Mouse (Mus musculus): ENCODE results near the gene Gm3625. TPM values are rescaled to one million over a fixed set of nuclear protein-coding genes. Genes with fewer than 3 reads are reported as not detected.

Gene Gm3625
- total RNA-seq (2021), result not detected

DNA sequence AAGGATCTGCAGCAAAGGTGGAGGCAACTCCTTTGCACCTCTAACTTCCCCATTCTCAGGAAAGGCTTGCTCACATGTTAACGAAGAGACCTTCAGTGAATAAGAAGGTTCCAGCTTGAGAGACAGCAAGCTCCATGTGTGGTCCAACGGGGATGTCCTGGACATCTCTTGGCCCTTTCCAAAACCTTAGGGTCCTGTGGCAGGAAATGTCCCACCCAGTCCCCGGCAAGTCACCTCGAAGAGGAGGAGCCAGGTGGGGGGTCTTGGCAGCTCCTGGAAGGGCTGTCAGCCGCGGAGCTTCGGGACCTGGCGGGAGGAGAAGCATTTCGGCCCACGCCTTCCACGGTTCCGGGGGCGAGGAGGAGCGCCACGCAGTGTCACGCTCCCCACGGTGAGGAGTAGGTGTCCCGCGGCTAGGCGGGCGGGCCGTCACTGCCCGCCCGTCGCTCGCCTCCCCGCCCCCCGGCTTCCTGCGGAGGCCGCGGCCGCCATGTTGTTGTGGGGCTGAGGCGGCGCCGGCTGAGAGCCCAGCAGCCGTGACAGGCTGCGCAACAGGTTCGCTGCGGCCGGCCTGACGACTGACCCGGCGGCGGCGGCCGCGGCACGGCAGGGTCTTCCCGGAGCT lies at the start of gene Gm3625, which contains the start of gene Itsn2:
Gene Gm3625, minus strand, starts transcription at position 387 of the 625 bp plus-strand sequence.
Gene Itsn2, plus strand, starts transcription at position 98 of the 625 bp plus-strand sequence.
- intact Hi-C loops (cut with DNase I), result loop anchor here (5.0 kb wide), 2 partner anchors 115 to 325 kb away; partner anchors contain the start of genes Atad2b and Ncoa1
- DNase-seq (ENCODE audit: low spot score in 2 of 2), result peak; percentile 71 to 79

DNA sequence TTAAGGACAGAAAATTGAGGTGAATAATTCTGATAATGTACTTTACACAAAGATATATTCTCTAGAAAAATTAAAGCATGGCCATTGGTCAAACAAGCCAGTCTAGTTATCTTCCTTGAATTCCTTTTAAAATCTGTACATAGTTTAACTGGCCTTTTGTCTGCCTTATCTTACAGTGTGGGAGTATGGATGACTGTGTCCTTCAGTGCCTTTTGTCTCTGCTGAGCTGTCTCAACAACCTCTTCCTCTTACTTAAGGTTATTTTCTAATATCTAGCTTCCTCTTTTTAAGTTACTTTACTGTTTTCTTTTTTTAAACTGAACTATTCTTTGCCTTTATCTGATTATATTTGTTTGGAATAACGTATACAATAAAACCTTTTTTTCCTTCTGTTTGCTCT lies 48.0 kb upstream of the Gm3625 start:
- no peak for DNase-seq (ENCODE audit: low spot score in 2 of 2)
- intact Hi-C loops (cut with DNase I), result no loop called here

DNA sequence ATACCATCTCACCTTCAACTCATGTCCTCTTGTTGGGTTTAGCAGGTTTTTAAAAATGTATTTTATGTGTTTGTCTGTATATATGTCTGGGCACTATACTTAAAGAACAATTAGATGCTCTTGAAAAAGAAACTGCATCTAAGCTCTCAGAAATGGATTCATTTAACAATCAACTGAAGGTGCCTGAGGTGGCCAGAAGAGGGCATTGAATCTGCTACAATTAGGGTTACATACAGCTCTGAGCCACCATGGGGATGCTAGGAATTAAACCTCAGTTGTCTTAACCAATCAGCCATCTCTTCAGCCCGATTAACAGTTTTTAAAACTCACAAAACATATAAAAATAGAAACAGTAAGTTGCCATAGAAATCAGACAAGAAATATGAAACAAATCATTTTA lies 45.7 kb upstream of the Gm3625 start:
- no peak for DNase-seq (ENCODE audit: low spot score in 2 of 2)
- intact Hi-C loops (cut with DNase I), result loop anchor here (5.0 kb wide), 1 partner anchor 34 kb away; no protein-coding TSS in a partner anchor

DNA sequence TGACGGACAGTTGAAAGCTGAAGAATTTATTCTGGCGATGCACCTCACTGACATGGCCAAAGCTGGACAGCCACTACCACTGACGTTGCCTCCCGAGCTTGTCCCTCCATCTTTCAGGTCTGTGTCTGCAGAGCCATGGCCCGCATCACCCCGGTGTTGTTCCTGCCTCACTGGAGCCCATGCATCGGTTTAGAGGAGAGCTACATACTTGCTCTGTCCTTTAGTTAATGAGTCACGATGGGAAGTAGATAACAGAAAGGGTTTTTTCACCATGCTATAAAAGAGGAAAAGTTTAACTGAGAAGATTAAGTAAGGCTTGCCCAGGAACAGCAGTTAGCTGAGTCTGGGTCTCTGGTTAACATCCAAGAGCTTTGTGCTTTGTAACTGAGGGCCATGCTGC lies 40.2 kb upstream of the Gm3625 start:
- DNase-seq (ENCODE audit: low spot score in 2 of 2), result no peak
- intact Hi-C loops (cut with DNase I), result no loop called here

DNA sequence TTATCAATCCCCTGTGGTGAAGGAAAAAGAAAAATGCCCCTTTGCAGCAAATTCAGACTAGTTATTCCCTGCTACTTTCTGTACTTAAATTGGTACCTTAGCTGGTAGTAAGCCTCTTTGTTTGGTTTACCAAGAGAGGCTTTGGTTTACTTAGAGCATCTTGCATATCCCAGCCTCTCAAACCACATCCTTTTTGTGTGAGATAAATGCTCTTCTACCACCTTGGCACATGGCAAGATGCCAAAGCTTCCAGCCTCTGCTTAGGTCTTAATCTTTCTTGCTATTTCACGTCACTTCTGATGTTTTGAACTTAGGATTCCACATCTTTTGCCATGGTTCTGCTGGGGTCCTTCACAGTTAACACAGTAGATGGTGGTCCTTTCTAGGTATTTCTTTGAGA lies 31.5 kb upstream of the Gm3625 start:
- peak in 1 of 2 experiments; percentile 5 for DNase-seq (ENCODE audit: low spot score in 2 of 2)
- intact Hi-C loops (cut with DNase I), result no loop called here

DNA sequence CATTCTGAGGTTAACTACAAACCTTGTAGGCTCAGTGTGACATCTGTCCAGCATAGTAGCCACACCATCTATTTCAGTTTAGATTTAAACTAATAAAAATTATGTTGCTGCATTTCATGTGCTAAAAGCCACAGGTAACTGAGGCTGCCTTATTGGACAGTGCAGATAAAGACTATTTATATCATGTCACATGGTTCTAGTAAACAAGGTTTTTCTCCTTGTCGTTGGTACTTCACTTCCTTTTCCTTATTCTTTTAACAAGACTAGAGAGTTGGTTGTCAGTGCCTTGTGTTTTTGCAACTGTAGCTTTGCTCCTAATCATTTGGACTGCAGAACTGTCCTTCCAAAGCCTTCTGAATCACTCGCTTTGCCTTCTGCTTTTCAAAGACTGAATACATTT lies 22.0 kb upstream of the Gm3625 start:
- intact Hi-C loops (cut with DNase I), result no loop called here
- no peak for DNase-seq (ENCODE audit: low spot score in 2 of 2)

DNA sequence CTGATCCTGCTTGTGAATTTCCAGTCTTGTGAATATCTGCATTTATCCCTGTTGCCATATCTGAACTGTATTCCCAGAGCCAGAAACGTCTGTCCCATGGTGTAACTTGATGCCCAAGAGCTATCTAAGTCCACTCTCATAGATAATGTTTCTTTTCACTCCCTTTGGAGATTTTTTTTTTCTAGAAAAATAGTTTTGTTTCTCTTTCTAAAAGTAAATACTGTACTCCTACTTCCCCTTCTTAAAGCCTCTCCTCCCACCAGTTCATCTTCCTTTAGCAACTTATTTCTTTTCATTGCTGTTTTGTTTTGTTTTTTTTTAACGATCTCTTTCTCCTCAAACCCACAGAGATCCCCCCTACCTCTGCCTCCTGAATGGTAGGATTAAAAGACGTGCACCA lies 13.9 kb upstream of the Gm3625 start:
- intact Hi-C loops (cut with DNase I), result no loop called here
- DNase-seq (ENCODE audit: low spot score in 2 of 2), result no peak

DNA sequence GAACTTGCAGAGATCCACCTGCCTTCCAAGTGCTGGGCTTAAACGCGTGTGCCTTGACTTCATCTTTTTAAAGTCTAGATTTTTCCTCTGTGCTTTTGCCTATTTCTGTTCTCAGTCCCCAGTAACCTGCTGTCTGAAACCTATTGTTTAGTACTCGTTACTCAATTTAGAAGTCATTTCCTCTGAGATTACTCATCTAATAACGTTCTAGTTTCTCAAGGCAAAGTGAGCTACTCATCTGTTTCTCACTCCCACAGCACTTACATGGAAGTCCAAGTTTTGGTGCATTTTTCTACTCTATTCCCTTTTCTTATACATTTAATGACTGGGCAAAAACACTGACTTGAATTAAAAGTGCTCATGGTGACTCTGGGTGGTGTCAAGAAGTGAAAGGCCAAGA lies 7.0 kb upstream of the Gm3625 start:
- DNase-seq (ENCODE audit: low spot score in 2 of 2), result no peak
- intact Hi-C loops (cut with DNase I), result no loop called here

DNA sequence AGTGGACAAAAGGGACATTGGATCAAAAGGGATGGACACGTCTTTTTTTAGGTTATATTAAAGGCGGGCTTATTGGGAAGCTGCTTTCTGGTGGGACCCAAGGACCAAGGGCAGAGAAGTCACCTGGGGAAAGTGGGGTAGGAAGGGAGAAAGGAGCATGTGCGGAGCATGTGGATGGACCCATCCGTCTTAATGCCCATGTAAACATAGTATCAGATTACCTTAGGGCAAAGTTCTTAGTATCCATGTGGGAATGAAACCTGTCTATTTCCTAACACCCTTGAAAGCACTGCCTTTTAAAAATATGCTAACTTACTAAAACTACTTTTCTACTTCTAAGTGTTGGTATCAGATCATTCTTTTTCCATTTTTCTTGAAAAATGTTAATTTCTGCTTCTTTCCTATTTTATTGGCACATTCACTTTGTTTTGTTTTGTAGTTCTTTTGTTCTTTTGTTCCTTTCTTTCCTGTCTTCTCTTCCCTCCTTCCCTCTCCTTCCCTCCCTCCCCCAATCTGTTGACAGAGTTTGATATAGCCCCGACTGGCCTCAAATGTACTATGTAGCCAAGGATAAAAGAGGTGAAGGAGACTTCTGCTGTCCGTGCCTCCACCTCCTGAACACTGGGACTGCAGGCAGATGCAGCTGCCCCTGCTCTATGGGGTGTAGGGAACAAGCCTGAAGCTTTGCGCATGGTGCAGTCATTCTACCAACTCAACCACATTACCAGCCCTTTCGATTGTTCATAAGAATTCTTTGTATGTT lies 6.1 kb upstream of the Gm3625 start:
- no peak for DNase-seq (ENCODE audit: low spot score in 2 of 2)
- intact Hi-C loops (cut with DNase I), result no loop called here

DNA sequence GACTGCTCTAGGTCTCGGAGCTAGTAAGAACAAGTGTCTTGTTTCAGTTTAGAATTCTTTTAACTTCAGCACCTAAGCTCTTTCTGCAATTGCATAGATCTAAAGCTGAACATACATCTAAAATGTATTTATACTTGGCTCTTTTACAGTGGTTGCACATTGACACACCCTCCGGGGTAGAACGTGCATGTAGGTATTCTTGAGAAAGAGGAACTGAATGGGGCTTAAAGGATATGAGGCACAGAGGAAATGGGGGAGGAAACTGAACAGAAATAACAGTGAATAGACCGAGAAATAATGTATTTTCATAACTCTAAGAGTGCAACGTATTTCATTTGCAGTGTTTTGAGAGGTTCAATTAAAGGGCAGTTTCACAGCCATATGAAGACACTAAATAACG lies 2.3 kb upstream of the Gm3625 start:
- intact Hi-C loops (cut with DNase I), result no loop called here
- DNase-seq (ENCODE audit: low spot score in 2 of 2), result no peak

DNA sequence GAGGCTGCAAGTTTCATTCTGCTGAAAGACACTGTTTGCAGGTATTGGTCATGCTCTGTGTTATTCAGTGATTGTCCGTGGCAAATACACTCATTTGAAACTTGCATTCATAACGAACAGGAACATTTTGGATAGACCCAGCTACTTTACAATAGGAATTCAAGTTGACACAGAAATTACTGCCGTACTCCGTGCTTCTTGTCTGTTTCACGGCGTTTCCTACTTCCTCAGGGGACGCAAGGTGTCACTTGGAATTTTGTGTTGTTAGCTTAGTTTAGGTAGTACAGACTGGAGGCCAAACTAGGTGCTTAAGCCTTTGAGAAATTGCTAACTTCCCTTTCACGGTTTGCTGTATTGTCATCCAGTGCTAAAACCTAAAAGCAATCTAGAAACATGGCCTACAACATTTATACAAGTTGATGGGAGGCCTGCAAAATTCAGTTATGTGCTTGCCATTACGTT lies 1.2 kb upstream of the Gm3625 start:
- intact Hi-C loops (cut with DNase I), result loop anchor here (5.0 kb wide), 2 partner anchors 117 to 323 kb away; partner anchors contain the start of genes Atad2b and Ncoa1
- peak in 1 of 2 experiments; percentile 12 for DNase-seq (ENCODE audit: low spot score in 2 of 2)

DNA sequence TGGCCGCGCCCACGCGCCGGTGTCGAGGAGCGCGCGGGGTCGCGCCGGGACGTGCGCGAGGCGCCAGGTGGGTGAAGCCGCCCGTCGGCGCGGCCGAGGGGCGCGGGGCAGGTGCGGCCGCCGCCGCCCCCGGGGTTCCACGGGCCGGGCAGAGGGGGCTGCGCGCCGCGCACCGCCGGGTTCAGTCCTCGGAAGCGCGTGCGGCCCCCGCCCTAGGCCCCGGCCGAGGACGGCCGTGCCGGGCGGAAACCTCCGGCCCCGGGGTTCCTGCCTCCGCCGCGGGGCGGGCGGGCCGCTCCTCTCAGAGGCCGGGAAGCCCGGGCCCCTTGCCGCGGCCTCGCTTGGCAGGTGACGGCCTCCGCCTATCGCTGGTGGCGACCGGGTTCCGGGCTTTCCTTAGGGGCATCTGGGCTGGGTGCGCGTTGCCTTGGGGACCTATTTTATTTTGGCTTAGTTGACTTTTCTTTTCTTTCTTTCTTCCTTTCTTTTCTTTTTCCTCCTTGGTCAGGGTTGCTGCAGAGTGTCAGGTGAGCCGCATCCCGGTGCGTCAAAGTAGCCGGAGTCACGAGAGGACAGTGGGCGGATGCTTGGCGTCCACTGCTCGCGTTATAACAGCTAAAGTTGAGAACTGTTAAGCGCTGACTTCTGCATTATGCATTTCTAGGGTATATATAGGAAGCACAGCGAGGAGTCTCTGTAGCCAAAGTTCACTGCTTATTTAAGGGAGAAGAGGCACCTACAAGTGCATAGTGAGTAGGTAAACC lies 621 bp upstream of the Gm3625 start:
- peak; percentile 42 to 73 for DNase-seq (ENCODE audit: low spot score in 2 of 2)
- intact Hi-C loops (cut with DNase I), result loop anchor here (5.0 kb wide), 2 partner anchors 116 to 324 kb away; partner anchors contain the start of genes Atad2b and Ncoa1

DNA sequence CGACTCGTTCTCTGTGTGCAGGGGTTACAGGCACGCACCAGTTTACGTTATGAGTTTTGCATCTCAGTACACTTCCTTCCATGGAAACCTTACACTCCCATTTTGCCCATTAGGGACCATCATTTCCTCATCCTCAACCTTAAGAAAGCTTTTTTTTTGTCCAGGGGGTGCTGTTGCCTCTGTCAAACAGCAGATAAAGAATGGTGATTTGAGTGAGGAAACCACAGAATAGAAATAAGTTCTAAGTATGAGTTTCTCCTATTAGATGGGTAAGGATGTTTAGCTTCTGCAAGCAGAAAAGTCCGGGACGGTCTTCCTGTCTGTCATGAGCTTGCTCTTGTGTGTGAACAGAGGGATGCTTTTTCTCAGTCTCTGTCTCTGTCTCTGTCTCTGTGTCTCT lies 702 bp downstream of the Gm3625 start:
- DNase-seq (ENCODE audit: low spot score in 2 of 2), result no peak

DNA sequence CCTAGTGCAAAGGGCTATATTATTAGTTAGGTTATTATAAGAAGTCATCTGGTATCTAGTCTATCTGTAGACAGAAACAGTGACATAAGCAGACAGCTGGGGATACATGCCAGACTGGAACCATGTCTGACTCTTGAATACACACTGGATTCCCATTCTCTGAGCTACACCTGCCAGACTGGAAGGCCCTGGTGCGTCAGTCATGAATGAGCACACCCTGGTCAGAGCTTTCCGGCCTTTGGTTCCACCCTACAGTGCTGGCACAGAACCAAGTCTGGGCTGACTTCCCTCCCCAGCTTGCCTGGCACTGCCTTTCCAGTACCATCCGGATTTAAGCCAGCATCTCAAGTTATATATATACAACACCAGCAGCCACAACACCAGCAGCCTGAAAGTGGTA lies 4.1 kb downstream of the Gm3625 start:
- intact Hi-C loops (cut with DNase I), result no loop called here
- DNase-seq (ENCODE audit: low spot score in 2 of 2), result no peak

More for the DNA sequence above, 702 bp downstream of the Gm3625 start:
- intact Hi-C loops (cut with DNase I), result loop anchor here (5.0 kb wide), 2 partner anchors 115 to 325 kb away; partner anchors contain the start of genes Atad2b and Ncoa1

DNA sequence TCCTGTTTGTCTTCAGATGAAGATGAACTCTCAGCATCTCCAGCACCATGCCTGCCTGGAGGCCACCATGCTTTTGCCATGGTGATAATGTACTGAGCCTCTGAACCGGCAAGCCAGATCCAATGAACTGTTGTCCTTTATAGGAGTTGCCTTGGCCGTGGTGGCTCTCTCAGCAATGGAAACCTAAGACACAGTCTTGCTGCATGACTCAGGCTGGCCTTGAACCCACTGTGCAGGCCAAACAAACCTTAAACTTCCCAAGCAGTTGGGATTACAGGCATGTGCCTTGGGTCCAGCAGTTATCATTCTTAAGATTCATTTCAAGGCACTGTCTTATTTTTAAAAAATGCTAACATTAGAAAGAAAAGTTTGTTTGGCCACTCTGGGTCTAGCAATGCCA lies 4.9 kb downstream of the Gm3625 start:
- intact Hi-C loops (cut with DNase I), result no loop called here
- no peak for DNase-seq (ENCODE audit: low spot score in 2 of 2)

DNA sequence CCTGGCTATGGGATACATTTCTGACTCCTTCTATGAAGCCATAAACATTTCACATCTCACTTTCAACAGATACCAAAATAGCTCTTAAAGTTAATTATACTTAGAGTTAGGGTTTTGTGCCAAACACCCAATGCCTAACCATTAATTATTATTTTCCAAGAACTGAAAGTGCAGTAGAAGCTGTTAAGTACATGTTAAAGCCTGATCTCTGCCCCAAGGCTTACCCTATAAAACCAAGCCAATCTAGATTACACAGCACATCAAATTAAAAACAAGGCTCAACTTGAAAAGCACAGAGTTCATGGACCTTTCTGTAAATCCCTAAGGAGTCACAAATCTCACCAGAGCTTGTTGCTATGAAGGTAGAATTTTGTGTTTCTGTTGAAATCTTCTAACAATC lies 10.4 kb downstream of the Gm3625 start:
- DNase-seq (ENCODE audit: low spot score in 2 of 2), result no peak
- intact Hi-C loops (cut with DNase I), result no loop called here

DNA sequence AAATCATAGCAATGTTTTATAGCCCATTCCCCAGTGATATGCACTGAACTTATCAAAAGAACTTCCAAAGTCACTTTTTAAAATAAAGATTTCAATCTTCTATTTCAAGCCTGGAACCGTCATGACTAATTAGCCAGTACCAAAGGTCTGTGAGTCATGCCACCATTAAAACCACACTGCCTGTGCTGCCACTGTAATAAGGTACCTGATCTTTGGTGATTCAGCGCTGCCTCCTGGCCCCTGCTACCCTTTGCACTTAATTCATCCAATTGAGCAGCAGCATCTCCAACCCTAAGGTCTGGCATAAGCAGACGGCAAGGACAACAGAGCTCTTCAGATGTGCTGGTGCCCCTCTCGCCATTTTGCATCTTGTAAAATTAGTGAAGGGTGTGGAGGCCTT lies 18.7 kb downstream of the Gm3625 start:
- intact Hi-C loops (cut with DNase I), result loop anchor here (5.0 kb wide), 1 partner anchor 193 kb away; the partner anchor contains the start of genes Fam228b and Pfn4
- DNase-seq (ENCODE audit: low spot score in 2 of 2), result no peak

DNA sequence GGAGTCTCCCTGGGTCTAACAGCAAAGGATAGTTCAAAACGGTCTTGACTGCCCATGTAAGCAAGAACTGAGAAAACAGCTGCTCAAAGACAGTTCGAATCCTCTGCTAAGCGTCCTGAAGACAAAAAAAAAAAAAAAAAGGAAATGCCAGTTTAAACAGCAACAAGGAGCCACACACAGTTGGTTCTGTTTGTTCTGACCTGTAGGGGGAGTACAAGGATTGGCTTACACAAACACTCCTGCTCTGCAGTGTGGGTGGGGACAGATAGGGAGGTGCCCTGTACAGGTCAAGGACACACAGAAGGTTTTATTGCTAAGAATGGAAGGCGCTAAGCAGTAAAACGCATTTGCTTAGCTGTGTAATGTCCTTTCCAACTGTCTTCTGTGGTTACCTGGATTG lies 20.9 kb downstream of the Gm3625 start:
- DNase-seq (ENCODE audit: low spot score in 2 of 2), result peak in 1 of 2 experiments; percentile 17
- intact Hi-C loops (cut with DNase I), result loop anchor here (5.0 kb wide), 1 partner anchor 195 kb away; the partner anchor contains the start of genes Fam228b and Pfn4

DNA sequence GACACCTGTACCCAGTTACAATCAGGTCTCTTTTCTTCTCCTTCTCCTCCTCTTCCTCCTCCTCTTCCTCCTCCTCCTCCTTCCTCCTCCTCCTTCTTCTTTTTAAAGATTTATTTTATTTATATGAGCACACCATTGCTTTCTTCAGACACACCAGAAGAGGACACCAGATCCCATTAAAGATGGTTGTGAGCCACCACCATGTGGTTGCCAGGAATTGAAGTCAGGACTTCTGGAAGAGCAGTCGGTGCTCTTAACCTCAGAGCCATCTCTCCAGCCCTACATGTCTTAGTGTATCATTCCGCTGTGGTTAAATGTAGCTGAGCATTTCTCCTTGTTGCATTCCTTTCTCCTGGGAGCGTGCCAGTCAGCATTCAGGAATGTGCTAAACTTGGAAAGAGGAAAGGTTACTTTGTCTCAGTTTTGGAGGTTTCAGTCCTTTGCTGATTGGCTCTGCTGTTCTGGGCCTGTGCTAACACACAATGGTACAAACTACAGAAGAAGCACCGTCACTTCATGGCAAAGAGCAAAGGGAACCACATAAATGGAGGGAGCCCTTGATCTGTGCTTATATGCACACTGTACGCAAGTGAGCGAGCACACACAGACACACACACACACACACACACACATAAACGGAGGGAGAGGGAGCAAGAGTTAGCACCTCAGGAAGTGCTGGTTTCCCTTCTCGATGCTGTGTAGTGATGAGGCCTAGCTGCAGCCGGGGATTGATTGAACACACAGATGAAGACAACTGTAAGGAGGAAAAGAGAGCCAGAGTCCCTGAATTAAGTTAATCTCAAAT lies 34.0 kb downstream of the Gm3625 start:
- intact Hi-C loops (cut with DNase I), result no loop called here

More for the DNA sequence above, 34.0 kb downstream of the Gm3625 start:
- no peak for DNase-seq (ENCODE audit: low spot score in 2 of 2)
